Mouse (Mus musculus): ENCODE data around the gene Ly6g. TPM values are rescaled to one million over a fixed set of nuclear protein-coding genes. Genes with fewer than 3 reads are reported as not detected.
"Not testable (repeated sequence)": the region's sequence is repeated elsewhere in the genome, so short reads cannot be mapped to it uniquely, and the experiment has no call there.

Ly6g gene
- polyA plus RNA-seq, 1 experiment from 2014 or later, result not detected

GRCm38 (mm10) chr15:75153087-75153486 is 2.0 kb upstream of the Ly6g start:
- no peaks in the 10 kb centered on the region for H3K9me3 ChIP-seq
- no peak for ATAC-seq (ENCODE audit: borderline replicate concordance, extremely low read depth, low FRiP score, low TSS enrichment)
- H3K9ac ChIP-seq, result no peak overlapping the region
- H3K27ac ChIP-seq, result no peak overlapping the region
- no peak overlapping the region for H3K4me2 ChIP-seq
- H3K4me1 ChIP-seq, result no peaks in the 10 kb centered on the region
- no peak overlapping the region for H3K4me3 ChIP-seq
- no peaks in the 10 kb centered on the region for H3K36me3 ChIP-seq
- H3K27me3 ChIP-seq, result no peaks in the 10 kb centered on the region

GRCm38 (mm10) chr15:75157646-75158045 is 2.6 kb downstream of the Ly6g start:
- Histone ChIP-seq H3K9ac (no peak overlapping the region), H3K36me3 (no peaks in the 10 kb centered on the region), H3K4me1 (no peaks in the 10 kb centered on the region), H3K27ac (no peak overlapping the region), H3K4me2 (no peak overlapping the region), H3K4me3 (no peak overlapping the region), H3K9me3 (no peaks in the 10 kb centered on the region), H3K27me3 (no peaks in the 10 kb centered on the region)
- WGBS, result 23% methylated on average over 1 of the region's 1 CpGs
- ATAC-seq (ENCODE audit: borderline replicate concordance, extremely low read depth, low FRiP score, low TSS enrichment), result no peak

DNA sequence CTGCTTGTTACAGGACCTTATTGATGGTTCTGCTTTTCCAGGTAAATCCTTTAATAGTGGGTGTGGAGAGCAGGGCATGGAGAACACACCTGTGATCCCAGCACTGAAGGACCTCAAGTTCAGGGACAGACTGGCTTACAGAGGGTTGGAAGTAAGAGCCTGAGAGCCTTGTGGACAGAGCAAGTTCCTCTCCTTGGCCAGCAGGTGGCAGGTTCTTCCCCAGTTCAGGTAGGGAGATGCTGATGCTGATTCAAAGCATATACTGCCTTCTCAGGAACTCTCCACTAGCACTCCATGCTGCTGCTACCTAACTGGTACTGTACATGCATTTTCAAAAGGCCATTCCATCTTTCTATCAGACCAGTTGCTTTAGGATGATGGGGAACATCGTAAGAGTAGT is 20.5 kb downstream of the Ly6g start:
- no peaks in the 10 kb centered on the region for H3K9me3 ChIP-seq
- no peaks in the 10 kb centered on the region for H3K36me3 ChIP-seq
- no peak overlapping the region for H3K27ac ChIP-seq
- no peak for ATAC-seq (ENCODE audit: borderline replicate concordance, extremely low read depth, low FRiP score, low TSS enrichment)
- WGBS, result 67% methylated on average over 1 of the region's 1 CpGs
- no peak overlapping the region for H3K9ac ChIP-seq
- H3K4me3 ChIP-seq, result no peak overlapping the region
- no peak overlapping the region for H3K4me2 ChIP-seq
- H3K4me1 ChIP-seq, result no peaks in the 10 kb centered on the region
- no peaks in the 10 kb centered on the region for H3K27me3 ChIP-seq

- Histone ChIP-seq H3K9ac (no peak overlapping the region), H3K4me2 (no peak overlapping the region), H3K9me3 (no peaks in the 10 kb centered on the region), H3K27me3 (no peaks in the 10 kb centered on the region), H3K27ac (no peak overlapping the region), H3K4me3 (no peak overlapping the region), H3K36me3 (no peaks in the 10 kb centered on the region), H3K4me1 (no peaks in the 10 kb centered on the region)
- WGBS, result 8% methylated on average over 2 of the region's 2 CpGs
- no peak for ATAC-seq (ENCODE audit: borderline replicate concordance, extremely low read depth, low FRiP score, low TSS enrichment)
Measured at GRCm38 (mm10) chr15:75186291-75186690, 31.3 kb downstream of the Ly6g start.

GRCm38 (mm10) chr15:75189116-75189515 is 34.1 kb downstream of the Ly6g start:
- Histone ChIP-seq H3K9ac (no peak overlapping the region), H3K4me3 (no peak overlapping the region), H3K27ac (no peak overlapping the region), H3K27me3 (no peaks in the 10 kb centered on the region), H3K36me3 (no peaks in the 10 kb centered on the region), H3K4me2 (no peak overlapping the region), H3K9me3 (no peaks in the 10 kb centered on the region), H3K4me1 (no peaks in the 10 kb centered on the region)
- 53% methylated on average over 2 of the region's 2 CpGs for WGBS
- no peak for ATAC-seq (ENCODE audit: borderline replicate concordance, extremely low read depth, low FRiP score, low TSS enrichment)

DNA sequence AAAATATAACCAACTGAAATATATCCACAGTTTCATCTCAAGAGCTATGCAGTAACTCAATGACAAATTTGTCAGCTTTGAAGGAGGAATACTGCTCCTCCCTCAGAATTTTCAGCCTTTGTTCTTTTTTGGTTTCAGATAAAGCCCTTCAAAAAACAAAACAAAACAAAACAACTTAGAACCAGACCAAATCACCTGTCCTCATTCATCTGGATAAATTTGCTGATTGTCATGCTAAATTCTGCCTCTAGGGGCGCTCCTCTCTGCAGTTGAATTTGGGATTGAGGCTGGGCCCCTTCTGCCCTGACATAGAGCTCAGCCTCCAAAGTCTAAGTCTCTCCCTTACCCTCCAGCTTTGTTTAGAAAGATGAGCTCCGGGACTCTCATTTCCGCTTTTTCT is 35.5 kb downstream of the Ly6g start:
- H3K27me3 ChIP-seq; ATAC-seq (ENCODE audit: borderline replicate concordance, extremely low read depth, low FRiP score, low TSS enrichment); H3K9ac ChIP-seq; H3K4me1 ChIP-seq; H3K9me3 ChIP-seq; H3K4me3 ChIP-seq; H3K36me3 ChIP-seq; H3K27ac ChIP-seq; H3K4me2 ChIP-seq: not testable (repeated sequence)
- 0% methylated on average over 1 of the region's 3 CpGs for WGBS

Other genes starting within 250 kb of the Ly6g start
- 0.16 TPM in 1 of 2 replicates, not detected in the other for gene Ly6i, start 171.8 kb upstream of the Ly6g start, polyA plus RNA-seq (2015; fragmentation: Nextera tagmentation; extraction: Ambion mirVana)
- 8.4 and 13.1 TPM in 2 replicates for gene Ly6a, start 157.2 kb upstream of the Ly6g start, polyA plus RNA-seq (2015; fragmentation: Nextera tagmentation; extraction: Ambion mirVana)
- gene Ly6c1, start 106.4 kb upstream of the Ly6g start, polyA plus RNA-seq (2015; fragmentation: Nextera tagmentation; extraction: Ambion mirVana), result 17.0 and 18.6 TPM in 2 replicates
- 1.9 and 3.8 TPM in 2 replicates for gene Ly6c2, start 43.3 kb upstream of the Ly6g start, polyA plus RNA-seq (2015; fragmentation: Nextera tagmentation; extraction: Ambion mirVana)
- gene BC025446, start 61.1 kb downstream of the Ly6g start, polyA plus RNA-seq (2015; fragmentation: Nextera tagmentation; extraction: Ambion mirVana), result 0.16 TPM in 1 of 2 replicates, not detected in the other
- gene Ly6f, start 113.2 kb downstream of the Ly6g start, polyA plus RNA-seq (2015; fragmentation: Nextera tagmentation; extraction: Ambion mirVana), result not detected in 2 replicates

Measured in lung, embryonic 15.5 days (tissue).